Mouse (Mus musculus) C2C12 (cell line): Measurements from ENCODE around the gene Ank3. TPM values are rescaled to one million over a fixed set of nuclear protein-coding genes. Genes with fewer than 3 reads are reported as not detected.

Source experiments
- H3K27me3 ChIP-seq: one replicate; pipeline ENCODE4 v1.6.1; 2011; ENCODE audit not compliant: control insufficient read depth, insufficient read depth, insufficient read length
- H3K36me3 ChIP-seq: one replicate; pipeline ENCODE4 v1.6.1; 2011; ENCODE audit not compliant: control insufficient read depth, insufficient read depth
- H3K4me3 ChIP-seq: one replicate; pipeline ENCODE4 v1.5.1; 2011; ENCODE audit warnings: mild to moderate bottlenecking, control low read depth; ENCODE audit not compliant: poor library complexity, insufficient read depth, severe bottlenecking
- H3K79me2 ChIP-seq: one replicate; pipeline ENCODE4 v1.6.1; 2011; ENCODE audit not compliant: control insufficient read depth, insufficient read depth
- H3K79me3 ChIP-seq: one replicate; pipeline ENCODE4 v1.6.1; 2011; ENCODE audit warnings: low read depth, control low read depth
- H3ac ChIP-seq: one replicate; pipeline ENCODE3; 2011; ENCODE audit warnings: low read depth; ENCODE audit not compliant: control insufficient read depth, insufficient read length
- CEBPB ChIP-seq: IDR thresholded peaks from one replicate; pipeline ENCODE4 v1.6.1; 2011; ENCODE audit warnings: low read depth, mild to moderate bottlenecking, control low read depth, moderate library complexity
- CTCF ChIP-seq: IDR thresholded peaks from one replicate; pipeline ENCODE4 v1.5.1; 2011; ENCODE audit not compliant: control insufficient read depth, insufficient read depth, insufficient read length
- FOSL1 ChIP-seq: IDR thresholded peaks from one replicate; pipeline ENCODE4 v1.8.0; 2011; ENCODE audit warnings: mild to moderate bottlenecking, low read length; ENCODE audit not compliant: poor library complexity, insufficient read depth, severe bottlenecking
- MAX ChIP-seq: IDR thresholded peaks from one replicate; pipeline ENCODE4 v1.6.1; 2011; ENCODE audit warnings: mild to moderate bottlenecking, control low read depth
- MYOD1 ChIP-seq: IDR thresholded peaks from one replicate; pipeline ENCODE4 v1.6.1; 2011; ENCODE audit warnings: low read depth; ENCODE audit not compliant: control insufficient read depth, insufficient read length
- MYOG ChIP-seq: IDR thresholded peaks from one replicate; pipeline ENCODE4 v1.6.1; 2011; ENCODE audit not compliant: control insufficient read depth, insufficient read length; ENCODE audit errors: extremely low read depth
- USF1 ChIP-seq: IDR thresholded peaks from one replicate; pipeline ENCODE4 v1.6.1; 2011; ENCODE audit warnings: low read depth, mild to moderate bottlenecking, control low read depth, moderate library complexity
- polyA plus RNA-seq: library from polyadenylated mRNA; unstranded; fragments of >200 nt; fragmentation: generic; extraction: Trizol; gene quantifications from one replicate; pipeline ENCODE4 v1.2.1, GENCODE M21; 2012; ENCODE audit warnings: missing spikeins

Gene Ank3
- polyA plus RNA-seq, 1 experiment, result 9.8 TPM

- no peaks in the 10 kb centered on the region for H3K79me3 ChIP-seq
- H3K36me3 ChIP-seq, result peaks cover 3% of the 10 kb centered on the region
- H3K79me2 ChIP-seq, result no peaks in the 10 kb centered on the region
- H3K4me3 ChIP-seq, result no peak overlapping the region
- no peaks in the 10 kb centered on the region for H3K27me3 ChIP-seq
- no peak overlapping the region for H3ac ChIP-seq
- TF ChIP-seq USF1 (no peak), MYOG (no peak), CTCF (no peak), MYOD1 (no peak), FOSL1 (no peak)
Observed at GRCm38 (mm10) chr10:69810785-69811184, 412.2 kb downstream of the Ank3 start.

- no peak overlapping the region for H3K4me3 ChIP-seq
- H3K27me3 ChIP-seq, result no peaks in the 10 kb centered on the region
- H3K36me3 ChIP-seq, result peaks cover 3% of the 10 kb centered on the region
- no peaks in the 10 kb centered on the region for H3K79me2 ChIP-seq
- no peaks in the 10 kb centered on the region for H3K79me3 ChIP-seq
- H3ac ChIP-seq, result no peak overlapping the region
- TF ChIP-seq MYOD1, result peak; percentile 82
- no peak for TF ChIP-seq MYOG
Observed at GRCm38 (mm10) chr10:69813823-69814522, 415.4 kb downstream of the Ank3 start.

DNA sequence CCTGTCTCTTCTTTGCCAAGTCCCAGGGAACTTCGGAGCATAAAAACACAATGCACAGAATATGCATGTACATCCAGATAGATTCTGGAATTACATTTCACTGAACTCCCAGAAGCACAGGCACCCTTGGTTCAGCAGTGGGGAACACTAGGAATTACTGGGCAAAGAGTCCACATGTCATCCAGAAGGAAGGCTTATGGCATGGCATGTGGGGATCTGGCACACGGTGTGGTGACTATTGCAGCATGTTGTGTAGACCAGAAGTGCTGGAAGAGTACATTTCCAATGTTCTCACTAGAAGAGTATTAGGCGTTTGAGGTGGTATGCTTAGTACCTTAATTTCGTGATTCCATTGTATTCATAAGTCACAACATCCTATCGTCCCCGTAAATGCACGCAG is 422.7 kb downstream of the Ank3 start:
- H3K79me2 ChIP-seq, result no peaks in the 10 kb centered on the region
- no peak overlapping the region for H3K4me3 ChIP-seq
- H3K79me3 ChIP-seq, result no peaks in the 10 kb centered on the region
- H3K27me3 ChIP-seq, result no peaks in the 10 kb centered on the region
- H3K36me3 ChIP-seq, result no peaks in the 10 kb centered on the region
- TF ChIP-seq USF1, result no peak
- TF ChIP-seq MAX, result no peak
- H3ac ChIP-seq, result no peak overlapping the region

GRCm38 (mm10) chr10:69828770-69829169 is 430.2 kb downstream of the Ank3 start:
- H3ac ChIP-seq, result no peak overlapping the region
- no peaks in the 10 kb centered on the region for H3K27me3 ChIP-seq
- H3K36me3 ChIP-seq, result no peaks in the 10 kb centered on the region
- H3K4me3 ChIP-seq, result no peak overlapping the region
- TF ChIP-seq CTCF, result no peak
- no peak for TF ChIP-seq CEBPB
- no peak for TF ChIP-seq FOSL1
- no peak for TF ChIP-seq MAX
- TF ChIP-seq USF1, result no peak
- no peak for TF ChIP-seq MYOG
- no peak for TF ChIP-seq MYOD1
- no peaks in the 10 kb centered on the region for H3K79me3 ChIP-seq
- H3K79me2 ChIP-seq, result no peaks in the 10 kb centered on the region

GRCm38 (mm10) chr10:69829236-69829635 is 430.7 kb downstream of the Ank3 start:
- H3K79me3 ChIP-seq, result no peaks in the 10 kb centered on the region
- H3K36me3 ChIP-seq, result no peaks in the 10 kb centered on the region
- no peak for TF ChIP-seq FOSL1
- TF ChIP-seq USF1, result no peak
- TF ChIP-seq MYOD1, result no peak
- no peak for TF ChIP-seq CEBPB
- no peak for TF ChIP-seq CTCF
- no peak for TF ChIP-seq MAX
- TF ChIP-seq MYOG, result no peak

GRCm38 (mm10) chr10:69831568-69831967 is 433.0 kb downstream of the Ank3 start:
- Histone ChIP-seq H3K79me2 (no peaks in the 10 kb centered on the region), H3K4me3 (no peak overlapping the region), H3ac (no peak overlapping the region), H3K27me3 (no peaks in the 10 kb centered on the region), H3K36me3 (no peaks in the 10 kb centered on the region), H3K79me3 (no peaks in the 10 kb centered on the region)
- no peak for TF ChIP-seq CTCF
- TF ChIP-seq FOSL1, result no peak
- no peak for TF ChIP-seq MYOG
- no peak for TF ChIP-seq CEBPB
- no peak for TF ChIP-seq USF1
- TF ChIP-seq MAX, result no peak
- TF ChIP-seq MYOD1, result no peak

More at GRCm38 (mm10) chr10:69829236-69829635, 430.7 kb downstream of the Ank3 start:
- Histone ChIP-seq H3K79me2 (no peaks in the 10 kb centered on the region), H3ac (no peak overlapping the region), H3K4me3 (no peak overlapping the region), H3K27me3 (no peaks in the 10 kb centered on the region)
